Mouse (Mus musculus): ENCODE measurements at regions not wholly inside any gene's neighbourhood (a gene's known extent, or its start where the extent isn't known, plus 50 kb on each side); places are given as distances from the start of the nearest gene placed in this dataset.

DNA sequence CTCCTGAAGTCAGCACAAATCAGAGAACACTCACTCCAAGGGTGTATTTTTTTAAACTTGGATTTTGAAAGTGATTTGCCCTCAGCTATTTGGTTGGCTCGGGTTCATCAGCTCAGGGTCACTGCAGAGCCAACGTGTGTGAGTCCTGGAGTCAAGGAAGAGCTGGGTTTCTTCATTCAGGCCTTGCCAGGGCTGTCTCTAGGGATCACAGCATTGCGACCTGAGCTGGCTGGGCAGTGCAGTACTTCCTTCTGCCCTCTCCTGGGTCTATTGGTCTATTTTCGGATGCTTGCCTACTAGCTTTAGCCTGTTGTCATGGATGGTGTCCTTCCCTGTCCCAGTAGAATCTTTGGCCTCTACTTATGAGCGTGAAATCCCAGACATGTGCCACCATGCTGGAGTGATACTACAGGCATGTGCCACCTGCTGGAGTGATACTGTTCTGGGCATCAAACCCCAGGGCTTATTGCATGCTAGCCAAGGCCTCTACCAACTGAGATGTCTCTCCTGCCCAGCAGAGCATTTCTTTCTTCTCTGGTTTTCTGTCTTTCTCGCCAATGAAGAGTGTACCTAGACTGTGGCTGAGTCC is 211.7 kb upstream of the Rbfox1 start:
- DNase-seq (ENCODE audit: low read depth), result no peak

DNA sequence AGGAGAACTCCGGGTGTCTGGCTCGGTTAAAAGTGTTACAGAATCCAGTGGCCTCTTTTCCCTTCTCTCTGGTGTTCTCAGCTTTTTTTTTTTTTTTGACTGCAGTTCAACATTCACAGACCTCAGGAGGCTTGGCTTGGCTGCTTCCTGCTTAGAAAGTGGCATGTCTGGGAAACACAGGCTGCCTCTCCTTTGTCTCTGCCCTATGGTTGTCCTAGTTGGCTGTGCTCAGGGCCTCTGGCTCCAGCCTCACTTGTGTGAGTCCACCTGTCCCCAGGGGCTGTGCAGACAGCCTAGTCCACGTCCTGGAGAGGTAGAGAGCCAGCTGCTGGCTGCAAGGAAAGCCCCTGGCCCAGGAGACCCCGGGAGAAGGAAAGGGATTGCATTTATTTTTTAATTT is 212.3 kb upstream of the Rbfox1 start:
- DNase-seq (ENCODE audit: low read depth), result no peak

- DNase-seq (ENCODE audit: low read depth), result no peak
Measured at GRCm38 (mm10) chr16:5668403-5668967, 216.7 kb upstream of the Rbfox1 start.

DNA sequence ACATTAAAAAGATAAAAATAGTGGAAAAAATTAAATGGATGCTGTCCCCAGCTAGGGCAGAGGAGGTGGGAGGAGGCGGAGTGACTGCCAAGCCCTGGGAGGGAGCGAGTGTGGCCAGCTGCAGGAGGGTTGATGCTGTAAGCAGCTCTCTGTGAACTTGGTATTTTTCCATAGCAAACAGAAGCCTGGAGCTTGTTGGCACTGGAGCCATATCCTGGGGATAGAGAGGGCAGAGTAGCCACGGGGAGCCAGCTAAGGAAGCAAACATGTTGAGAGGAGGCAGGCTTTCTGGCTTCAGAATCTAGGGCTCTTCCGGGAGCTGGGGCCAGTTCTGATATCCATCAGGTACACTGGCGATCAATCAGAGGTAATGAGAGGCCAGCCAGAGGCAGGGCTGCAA is 223.2 kb upstream of the Rbfox1 start:
- no peak for DNase-seq (ENCODE audit: low read depth)

DNA sequence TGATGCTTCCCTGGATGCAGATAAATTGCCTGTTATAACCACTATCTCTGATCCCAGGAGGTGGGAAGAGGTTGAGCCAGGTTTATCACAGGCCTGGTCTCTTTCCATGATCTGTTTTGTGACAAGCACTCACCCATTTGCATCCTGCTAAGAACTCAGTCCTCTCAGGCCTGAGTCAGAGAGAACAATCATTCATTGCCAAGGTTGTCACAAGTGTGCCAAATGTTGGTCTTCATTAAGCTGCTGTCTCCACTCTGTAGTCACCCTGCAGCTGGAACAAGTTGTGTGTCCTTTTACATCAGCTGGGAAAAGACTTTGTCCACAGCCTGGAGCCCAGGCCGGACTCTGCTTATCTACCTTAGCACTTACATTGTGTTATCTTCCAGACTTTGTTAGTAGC is 233.6 kb upstream of the Rbfox1 start:
- DNase-seq (ENCODE audit: low read depth), result no peak

DNA sequence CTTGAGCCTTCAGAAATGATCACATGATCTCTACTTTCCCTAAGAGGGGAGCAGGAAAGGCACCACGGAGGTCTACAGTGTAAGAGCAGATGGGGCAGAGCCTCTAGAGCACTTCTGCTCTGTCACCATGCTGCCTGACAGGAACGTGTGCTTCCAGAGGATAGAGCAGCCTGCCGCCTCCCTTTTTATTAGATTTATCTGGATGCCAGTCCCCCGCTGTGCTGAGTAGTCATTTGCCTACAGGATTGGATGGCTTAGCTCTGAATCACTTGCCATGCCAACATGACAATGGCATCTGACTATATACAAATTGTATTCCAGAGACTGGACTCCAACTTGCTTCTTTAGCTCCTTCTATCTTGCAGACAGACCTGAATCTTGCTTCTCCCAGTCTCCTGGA is 234.2 kb upstream of the Rbfox1 start:
- DNase-seq (ENCODE audit: low read depth), result no peak

DNA sequence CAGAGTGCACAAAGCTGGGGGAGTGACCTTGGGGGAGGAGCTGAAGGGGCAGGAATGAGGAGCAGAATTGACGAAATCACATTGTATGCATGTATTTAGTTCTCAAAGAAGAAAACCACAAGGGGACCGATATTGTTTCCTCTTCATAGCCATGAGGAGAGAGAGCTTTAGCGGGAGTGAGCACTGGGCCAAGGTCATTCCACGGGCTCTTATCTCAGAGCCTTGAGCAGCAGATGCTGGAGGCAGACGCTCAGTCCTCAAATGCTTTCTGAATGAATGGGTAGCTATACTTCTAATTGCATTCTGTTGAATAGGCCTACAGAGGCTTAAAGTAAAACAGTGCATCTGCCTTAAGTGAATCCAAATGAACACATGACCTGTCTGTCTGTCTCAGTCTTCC is 245.2 kb upstream of the Rbfox1 start:
- DNase-seq (ENCODE audit: low read depth), result no peak

DNA sequence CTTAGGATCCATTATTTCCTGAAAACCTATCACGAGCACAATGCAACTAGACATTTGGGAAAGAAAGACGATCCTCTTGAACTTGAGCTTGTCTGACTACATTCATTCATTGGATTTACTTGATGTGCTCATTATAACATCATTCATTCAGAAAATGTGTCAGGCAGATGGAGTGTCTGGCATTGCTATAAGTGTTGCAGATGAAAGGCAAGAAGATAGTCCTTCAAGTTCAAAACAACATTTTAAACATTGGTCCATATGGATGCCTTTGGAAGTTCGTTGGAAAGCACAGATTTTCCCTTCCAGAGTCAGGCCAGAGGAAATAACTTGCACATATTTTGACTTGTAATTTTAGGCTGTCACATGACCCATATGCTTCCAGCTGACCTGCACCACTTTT is 255.2 kb upstream of the Rbfox1 start:
- no peak for DNase-seq (ENCODE audit: low read depth)

DNA sequence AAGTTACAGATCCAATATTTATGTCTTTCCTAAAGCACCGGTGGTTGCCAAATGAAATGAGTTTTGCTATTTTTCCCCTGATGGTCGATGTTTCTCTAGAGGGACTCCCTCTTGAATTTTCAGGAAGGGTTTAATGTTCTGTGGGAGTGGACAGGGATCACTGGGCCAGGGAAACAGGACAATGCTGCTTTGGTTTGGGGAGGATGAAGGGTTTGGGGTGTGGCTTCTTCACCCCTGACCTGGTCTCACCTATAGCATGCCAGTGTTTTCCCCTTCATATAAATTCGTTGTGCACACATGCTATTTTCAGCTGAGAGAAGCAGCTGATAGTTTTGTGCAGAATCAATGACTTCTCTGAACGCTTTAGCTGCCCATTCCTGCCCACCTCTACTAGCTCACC is 257.2 kb upstream of the Rbfox1 start:
- no peak for DNase-seq (ENCODE audit: low read depth)

DNA sequence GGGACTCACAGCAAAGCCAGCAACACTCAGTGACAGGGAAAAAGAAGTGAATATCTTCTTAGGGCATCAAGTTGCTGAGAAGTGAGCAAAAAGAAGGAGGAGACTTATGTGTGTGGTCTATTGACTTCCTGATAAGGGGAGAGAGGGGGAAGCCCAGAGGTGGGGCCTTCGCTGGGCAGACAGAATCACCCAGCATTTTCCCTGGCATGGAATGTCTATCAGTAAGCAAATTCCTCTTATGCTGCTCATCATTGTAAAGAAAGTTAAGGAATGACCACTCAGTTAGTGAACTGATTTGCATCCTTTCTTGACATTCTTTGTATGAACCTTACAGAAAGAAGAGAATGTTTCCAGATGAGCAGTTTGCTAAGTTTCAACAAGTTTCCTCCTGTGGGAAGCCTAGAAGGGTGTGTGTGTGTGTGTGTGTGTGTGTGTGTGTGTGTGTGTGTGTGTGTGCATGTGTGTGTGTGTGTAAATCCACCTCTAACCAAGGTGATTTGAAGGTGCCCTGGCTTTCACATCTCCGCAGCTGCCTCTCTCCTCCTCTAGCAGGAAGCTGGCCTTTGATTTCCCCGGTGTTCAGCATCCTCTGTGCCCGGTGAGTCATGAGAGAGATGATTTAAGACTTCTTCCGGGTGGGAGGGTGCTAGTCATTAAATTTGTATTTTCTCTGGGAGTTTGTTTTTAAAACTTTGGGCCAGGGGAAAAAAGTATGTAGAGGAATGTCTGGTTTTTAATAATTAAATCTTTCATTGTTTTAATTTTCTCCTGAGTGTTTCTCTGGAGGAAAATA is 257.8 kb upstream of the Rbfox1 start:
- DNase-seq (ENCODE audit: low read depth), result no peak

DNA sequence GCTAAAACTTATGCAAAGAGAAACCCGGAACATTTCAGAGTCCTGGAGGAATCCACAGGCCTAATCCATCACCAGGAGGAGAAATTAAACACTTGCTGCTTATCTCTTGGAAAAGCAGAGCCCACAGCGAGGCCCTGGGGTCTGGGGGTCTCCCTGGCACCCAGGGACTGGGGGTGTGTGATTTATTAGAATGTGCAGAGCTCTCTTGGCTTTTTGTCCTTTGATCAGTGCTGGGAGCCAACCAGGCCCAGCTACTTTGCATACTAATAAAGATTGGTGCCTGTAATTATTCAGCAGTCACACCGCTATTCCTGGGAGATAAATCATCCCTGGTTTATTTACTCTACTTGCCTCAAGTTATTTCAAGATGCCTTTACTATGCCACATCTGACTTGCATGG is 260.0 kb upstream of the Rbfox1 start:
- DNase-seq (ENCODE audit: low read depth), result no peak

- DNase-seq (ENCODE audit: low read depth), result no peak
Measured at GRCm38 (mm10) chr16:5620566-5620965, 264.6 kb upstream of the Rbfox1 start.

- DNase-seq (ENCODE audit: low read depth), result no peak
Measured at GRCm38 (mm10) chr16:5616356-5616755, 268.8 kb upstream of the Rbfox1 start.

GRCm38 (mm10) chr16:5595359-5595758 is 289.8 kb upstream of the Rbfox1 start:
- DNase-seq (ENCODE audit: low read depth), result no peak

- no peak for DNase-seq (ENCODE audit: low read depth)
Measured at GRCm38 (mm10) chr16:5578333-5578732, 306.8 kb upstream of the Rbfox1 start.

GRCm38 (mm10) chr16:5572780-5573179 is 312.4 kb upstream of the Rbfox1 start:
- DNase-seq (ENCODE audit: low read depth), result no peak

DNA sequence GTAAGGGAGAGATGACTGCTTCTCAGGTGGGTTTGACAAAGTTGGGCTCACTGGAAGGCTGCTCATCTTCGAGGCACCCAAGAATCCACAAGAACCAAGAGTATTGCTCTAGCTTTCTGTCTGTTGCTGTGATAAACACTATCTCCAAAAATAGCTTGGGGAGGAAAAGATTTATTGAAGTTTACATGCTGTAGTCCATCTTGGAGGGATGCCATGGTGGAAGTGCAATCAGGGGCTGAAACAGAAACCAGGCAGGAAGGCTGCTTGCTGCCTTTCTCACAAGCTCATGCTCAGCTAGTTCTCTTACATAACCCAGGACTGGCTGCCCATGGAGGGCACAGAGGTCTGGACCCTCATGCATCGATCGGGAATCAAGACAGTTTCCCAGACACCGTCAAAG is 314.5 kb upstream of the Rbfox1 start:
- no peak for DNase-seq (ENCODE audit: low read depth)

DNA sequence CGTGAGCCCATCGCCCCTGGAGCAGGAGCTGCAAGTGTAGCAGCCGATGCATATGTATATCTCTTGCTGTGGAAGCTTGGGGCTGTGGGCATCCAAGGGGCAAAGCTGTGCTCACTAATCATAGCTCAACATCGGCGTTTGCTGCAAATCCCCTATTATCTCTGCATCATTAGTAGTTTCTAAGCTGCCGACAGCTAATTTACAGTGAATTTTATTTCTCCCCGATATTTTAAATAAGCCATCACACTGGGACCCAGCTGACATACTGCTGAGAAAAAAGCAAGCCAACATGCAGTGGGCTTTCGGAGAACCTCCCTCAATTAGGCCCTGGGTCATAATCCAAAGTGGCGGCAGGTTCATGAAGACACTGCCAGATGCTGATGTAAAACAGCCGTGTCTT is 313.3 kb upstream of the Eef2kmt start:
- no peak for DNase-seq (ENCODE audit: low read depth)

DNA sequence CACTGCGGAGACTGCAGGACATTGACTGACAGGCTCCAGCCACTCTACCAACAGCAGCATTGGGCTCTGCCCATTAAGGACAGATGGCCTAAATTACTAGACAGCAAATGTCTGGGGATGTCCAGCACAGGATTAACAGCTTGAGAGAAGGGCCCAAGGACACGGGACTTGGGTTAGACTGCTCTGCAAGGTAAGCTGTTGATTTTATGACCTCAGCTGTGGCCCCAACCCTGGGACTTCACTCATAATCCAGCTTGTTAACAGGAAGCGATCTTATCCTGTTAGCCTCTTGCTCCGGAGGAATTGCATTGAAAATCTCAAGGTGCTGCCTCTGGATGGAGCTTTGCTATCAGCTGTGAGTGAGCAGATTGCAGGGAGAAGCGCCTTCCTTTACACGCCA is 293.2 kb upstream of the Eef2kmt start:
- DNase-seq (ENCODE audit: low read depth), result no peak

DNA sequence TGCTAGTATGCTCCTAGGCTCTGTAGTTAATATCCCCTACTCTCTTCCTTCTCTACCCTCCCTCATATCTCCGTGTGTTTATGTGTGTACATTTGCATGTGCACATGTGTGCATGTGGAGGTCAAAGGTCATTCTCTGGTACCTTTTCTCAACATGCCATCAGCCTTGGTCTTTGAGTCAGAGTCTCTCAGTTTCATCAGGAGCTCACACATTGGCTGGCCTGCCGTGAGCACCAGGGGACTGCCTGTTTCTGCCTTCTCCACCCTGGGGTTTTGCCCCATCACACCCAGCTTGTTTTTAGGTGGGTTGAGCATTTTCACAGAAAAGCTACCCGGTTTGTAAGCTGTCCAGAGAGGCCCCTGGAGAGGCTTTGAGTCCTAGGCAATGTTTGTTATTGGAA is 292.8 kb upstream of the Eef2kmt start:
- DNase-seq (ENCODE audit: low read depth), result no peak

DNA sequence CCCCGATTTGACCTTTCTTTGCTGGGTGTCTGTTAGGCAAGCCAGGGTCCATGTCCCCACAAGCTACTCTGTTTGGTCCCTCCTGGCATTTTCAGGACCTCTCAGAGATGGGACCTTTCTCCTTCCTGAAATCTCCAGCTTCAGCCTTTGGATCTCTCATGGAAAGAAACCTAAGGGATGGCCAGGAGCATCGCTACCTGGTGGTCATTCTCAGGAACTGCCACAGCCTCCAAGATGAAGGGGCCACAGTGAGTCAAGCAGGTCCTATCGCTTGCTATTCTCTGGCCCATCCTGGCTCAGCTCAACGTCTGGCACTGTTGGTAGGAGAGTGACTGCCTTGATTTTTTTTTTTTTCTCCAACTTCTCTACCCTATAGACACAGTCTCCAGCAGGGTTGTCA is 291.0 kb upstream of the Eef2kmt start:
- no peak for DNase-seq (ENCODE audit: low read depth)

GRCm38 (mm10) chr16:5545801-5546200 is 290.0 kb upstream of the Eef2kmt start:
- no peak for DNase-seq (ENCODE audit: low read depth)

DNA sequence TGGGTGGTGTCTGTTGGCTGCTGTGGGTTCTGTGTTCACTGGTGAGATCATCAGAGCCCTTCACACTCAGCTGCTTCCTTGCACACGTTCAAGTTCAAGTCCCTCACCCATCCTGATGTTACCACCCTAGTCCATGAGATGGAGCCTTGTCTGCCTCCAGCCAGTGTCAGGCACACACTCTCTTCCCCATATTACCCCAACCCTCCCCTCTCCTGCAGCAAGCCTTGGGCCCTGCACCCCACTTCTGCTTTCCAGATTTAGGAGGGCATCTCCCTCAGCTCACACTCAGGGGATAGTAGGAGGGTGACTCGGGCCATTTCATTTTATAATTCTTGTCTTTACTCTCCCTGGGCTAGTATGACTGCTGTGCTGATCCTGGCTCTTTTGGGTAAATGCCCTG is 288.7 kb upstream of the Eef2kmt start:
- no peak for DNase-seq (ENCODE audit: low read depth)
